9 mouse cellular contexts compared by ENCODE assay signal in the genomic region with DNA sequence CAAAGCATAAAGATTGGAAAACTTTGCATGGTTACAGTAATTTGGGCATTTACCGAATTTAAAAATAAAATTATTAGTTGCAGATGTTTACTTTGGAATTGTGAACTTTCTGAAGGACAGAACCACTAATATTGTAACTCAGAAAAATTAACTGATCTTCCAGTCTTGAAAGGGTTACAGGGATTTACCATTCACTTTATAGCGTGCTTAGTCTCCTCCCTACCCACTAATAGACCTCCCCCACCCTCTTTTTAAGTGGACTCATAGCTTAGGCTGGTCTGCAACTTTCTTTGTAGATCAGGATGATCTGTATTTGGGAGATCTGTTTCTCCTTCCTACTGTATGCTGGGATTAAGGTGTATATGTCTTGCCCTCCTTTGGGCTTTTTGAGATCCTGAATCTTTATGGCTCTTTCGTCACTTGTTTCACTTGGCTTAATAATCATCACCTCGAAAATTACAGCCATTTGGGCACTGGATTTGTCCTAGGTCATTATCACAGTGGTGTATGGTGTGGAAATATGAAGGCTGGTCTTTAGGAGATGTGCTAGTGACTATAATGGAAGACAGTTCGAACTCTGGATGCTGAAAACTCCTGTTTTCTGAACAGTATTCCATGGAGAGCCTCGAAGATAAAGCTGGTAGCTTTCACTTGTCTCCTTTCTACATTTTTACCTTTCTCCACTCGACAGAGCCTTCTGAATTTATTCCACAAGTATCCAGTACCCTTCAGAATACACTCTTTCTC. TPM values are rescaled to one million over a fixed set of nuclear protein-coding genes. Genes with fewer than 3 reads are reported as not detected.
DNase-seq lines count a peak whose midpoint lies in the region; ATAC-seq and TF ChIP-seq lines count a peak whose summit lies in the region.
"Had no signal": no experiment of that assay in that cellular context is flagged by ENCODE, and none has a peak within 500 bp of the region (broad histone marks: within the 10 kb centered on the region; RNA-seq: fewer than 3 reads in every experiment).

No protein-coding gene starts in this region.

- no peak overlapping the region for H3K27ac ChIP-seq in kidney, postnatal 0 days
- H3K27ac ChIP-seq in embryonic facial prominence, embryonic 12.5 days = peak overlapping the region; percentile 95
- peak overlapping the region; percentile 97 for H3K27ac ChIP-seq in limb, embryonic 10.5 days
- H3K27ac ChIP-seq in stomach, embryonic 14.5 days (ENCODE audit: low read length) = peak overlapping the region; percentile 94

- WGBS in kidney, postnatal 0 days = 13% methylated on average over 7 of the region's 7 CpGs
- 22% methylated on average over 7 of the region's 7 CpGs for WGBS in embryonic facial prominence, embryonic 12.5 days
- 22% methylated on average over 7 of the region's 7 CpGs for WGBS in limb, embryonic 10.5 days
- 18% methylated on average over 7 of the region's 7 CpGs for WGBS in stomach, embryonic 14.5 days

- ATAC-seq in kidney, postnatal 0 days (replicated peaks; ENCODE audit: low FRiP score, low read depth) = no peak
- no peak for ATAC-seq in embryonic facial prominence, embryonic 12.5 days (ENCODE audit: insufficient number of reproducible peaks, insufficient read depth, low FRiP score, low TSS enrichment)
- no peak for ATAC-seq in stomach, embryonic 14.5 days (ENCODE audit: insufficient number of reproducible peaks, insufficient read depth, low FRiP score, low read depth)

- H3K27me3 ChIP-seq in kidney, postnatal 0 days (ENCODE audit: insufficient read depth, low read length) = no peaks in the 10 kb centered on the region
- H3K27me3 ChIP-seq in embryonic facial prominence, embryonic 12.5 days = no peaks in the 10 kb centered on the region
- H3K27me3 ChIP-seq in limb, embryonic 10.5 days (ENCODE audit: low read depth, poor library complexity, severe bottlenecking) = no peaks in the 10 kb centered on the region
- no peaks in the 10 kb centered on the region for H3K27me3 ChIP-seq in stomach, embryonic 14.5 days (ENCODE audit: control insufficient read depth, insufficient read depth, low read length)

- H3K36me3 ChIP-seq in kidney, postnatal 0 days (ENCODE audit: insufficient read depth, low read length) = no peaks in the 10 kb centered on the region
- H3K36me3 ChIP-seq in embryonic facial prominence, embryonic 12.5 days = no peaks in the 10 kb centered on the region
- no peaks in the 10 kb centered on the region for H3K36me3 ChIP-seq in limb, embryonic 10.5 days
- no peaks in the 10 kb centered on the region for H3K36me3 ChIP-seq in stomach, embryonic 14.5 days (ENCODE audit: control insufficient read depth, insufficient read depth, low read length)

- H3K9me3 ChIP-seq in kidney, postnatal 0 days (replicated peaks; ENCODE audit: low read length) = no peaks in the 10 kb centered on the region
- H3K9me3 ChIP-seq in embryonic facial prominence, embryonic 12.5 days = no peaks in the 10 kb centered on the region
- H3K9me3 ChIP-seq in limb, embryonic 10.5 days (replicated peaks) = no peaks in the 10 kb centered on the region
- H3K9me3 ChIP-seq in stomach, embryonic 14.5 days (ENCODE audit: control insufficient read depth, low read depth, low read length) = no peaks in the 10 kb centered on the region

- H3K9ac ChIP-seq in kidney, postnatal 0 days (ENCODE audit: low read depth, low read length) = peak overlapping the region; percentile 43; the same call in 1 of the 2 replicates
- peak overlapping the region; percentile 62 for H3K9ac ChIP-seq in embryonic facial prominence, embryonic 12.5 days
- H3K9ac ChIP-seq in stomach, embryonic 14.5 days (replicated peaks; ENCODE audit: low read depth, low read length) = peak overlapping the region; percentile 58

- peak; percentile 53 for DNase-seq in kidney, postnatal 0 days (ENCODE audit: low spot score)
- DNase-seq in kidney, adult 18-20 months = no peak
- DNase-seq in limb, embryonic 10.5 days (ENCODE audit: low spot score) = no peak
- no peak for DNase-seq in adrenal gland, postnatal 4 days (ENCODE audit: low spot score in 2 of 2)
- no peak for DNase-seq in thymus, postnatal 36 days
- DNase-seq in adrenal gland, adult 18-20 months (ENCODE audit: low spot score in 2 of 2) = no peak
- DNase-seq: gastrocnemius, postnatal 25 days had no signal

- TF ChIP-seq CTCF in kidney, postnatal 0 days (IDR thresholded peaks at IDR 0.05; ENCODE audit: low read depth) = no peak

- H3K4me3 ChIP-seq in kidney, postnatal 0 days (replicated peaks; ENCODE audit: low read depth, low read length) = peak overlapping the region; percentile 43
- peak overlapping the region; percentile 55 for H3K4me3 ChIP-seq in embryonic facial prominence, embryonic 12.5 days
- H3K4me3 ChIP-seq in limb, embryonic 10.5 days = peak overlapping the region; percentile 63
- peak overlapping the region; percentile 42 for H3K4me3 ChIP-seq in stomach, embryonic 14.5 days (ENCODE audit: low read depth, low read length)

- peak overlapping the region; percentile 70 for H3K4me2 ChIP-seq in kidney, postnatal 0 days (ENCODE audit: low read length)
- peak overlapping the region; percentile 54 for H3K4me2 ChIP-seq in embryonic facial prominence, embryonic 12.5 days (replicated peaks)
- peak overlapping the region; percentile 34 for H3K4me2 ChIP-seq in stomach, embryonic 14.5 days (replicated peaks; ENCODE audit: low read depth, low read length)

- peaks cover 13% of the 10 kb centered on the region for H3K4me1 ChIP-seq in kidney, postnatal 0 days (replicated peaks; ENCODE audit: insufficient read depth, low read length)
- peaks cover 22% of the 10 kb centered on the region for H3K4me1 ChIP-seq in embryonic facial prominence, embryonic 12.5 days
- H3K4me1 ChIP-seq in limb, embryonic 10.5 days = peaks cover 34% of the 10 kb centered on the region
- peaks cover 6% of the 10 kb centered on the region for H3K4me1 ChIP-seq in stomach, embryonic 14.5 days (ENCODE audit: control insufficient read depth, insufficient read depth, low read length)

RNA-seq across cellular contexts. Expression of a gene that starts 1.0 kb away (rescaled TPM):
- 3.9 and 4.0 TPM in 2 replicates for polyA plus RNA-seq in kidney, postnatal 0 days (2015; fragmentation: Nextera tagmentation; extraction: Ambion mirVana)
- polyA plus RNA-seq in embryonic facial prominence, embryonic 12.5 days (2016; fragmentation: Nextera tagmentation; extraction: Ambion mirVana) = 7.8 and 11.8 TPM in 2 replicates
- polyA plus RNA-seq in limb, embryonic 10.5 days (2016; fragmentation: Nextera tagmentation; extraction: Ambion mirVana) = 4.7 and 5.3 TPM in 2 replicates
- 5.5 and 7.8 TPM in 2 replicates for polyA plus RNA-seq in stomach, embryonic 14.5 days (2014; fragmentation: Nextera tagmentation; extraction: Ambion mirVana)
- total RNA-seq in adrenal gland, postnatal 4 days (2021) = 100 to 1,000 TPM; 144 to 196 TPM
- total RNA-seq in adrenal gland, adult 18-20 months (2021) = 1 to 10 TPM; 3.8 to 4.7 TPM

RNA-seq across cellular contexts. Expression of a gene that starts 2.5 kb away (rescaled TPM):
- polyA plus RNA-seq in kidney, postnatal 0 days (2015; fragmentation: Nextera tagmentation; extraction: Ambion mirVana) = 3.3 and 4.9 TPM in 2 replicates
- 10.7 and 15.5 TPM in 2 replicates for polyA plus RNA-seq in embryonic facial prominence, embryonic 12.5 days (2016; fragmentation: Nextera tagmentation; extraction: Ambion mirVana)
- 8.0 and 11.7 TPM in 2 replicates for polyA plus RNA-seq in limb, embryonic 10.5 days (2016; fragmentation: Nextera tagmentation; extraction: Ambion mirVana)
- polyA plus RNA-seq in stomach, embryonic 14.5 days (2014; fragmentation: Nextera tagmentation; extraction: Ambion mirVana) = 7.8 and 14.1 TPM in 2 replicates
- 100 to 1,000 TPM; 512 to 538 TPM for total RNA-seq in adrenal gland, postnatal 4 days (2021)
- 10 to 100 TPM in 1 of 2 experiments, 1 to 10 TPM in 1; 8.5 to 12.6 TPM for total RNA-seq in adrenal gland, adult 18-20 months (2021)

RNA-seq across cellular contexts. Expression of a gene that starts 5.4 kb away (rescaled TPM):
- 7.6 and 8.3 TPM in 2 replicates for polyA plus RNA-seq in kidney, postnatal 0 days (2015; fragmentation: Nextera tagmentation; extraction: Ambion mirVana)
- polyA plus RNA-seq in embryonic facial prominence, embryonic 12.5 days (2016; fragmentation: Nextera tagmentation; extraction: Ambion mirVana) = 6.2 and 6.8 TPM in 2 replicates
- polyA plus RNA-seq in limb, embryonic 10.5 days (2016; fragmentation: Nextera tagmentation; extraction: Ambion mirVana) = 2.4 and 4.5 TPM in 2 replicates
- polyA plus RNA-seq in stomach, embryonic 14.5 days (2014; fragmentation: Nextera tagmentation; extraction: Ambion mirVana) = 4.8 and 6.7 TPM in 2 replicates
- total RNA-seq in adrenal gland, postnatal 4 days (2021) = 1,000 to 10,000 TPM; 1,239 to 1,302 TPM
- total RNA-seq in adrenal gland, adult 18-20 months (2021) = 100 to 1,000 TPM; 400 to 445 TPM

RNA-seq across cellular contexts. Expression of a gene that starts 6.9 kb away (rescaled TPM):
- 0.37 and 0.43 TPM in 2 replicates for polyA plus RNA-seq in kidney, postnatal 0 days (2015; fragmentation: Nextera tagmentation; extraction: Ambion mirVana)
- polyA plus RNA-seq in embryonic facial prominence, embryonic 12.5 days (2016; fragmentation: Nextera tagmentation; extraction: Ambion mirVana) = 1.3 and 1.5 TPM in 2 replicates
- polyA plus RNA-seq in limb, embryonic 10.5 days (2016; fragmentation: Nextera tagmentation; extraction: Ambion mirVana) = 0.56 and 0.69 TPM in 2 replicates
- 1.1 and 1.2 TPM in 2 replicates for polyA plus RNA-seq in stomach, embryonic 14.5 days (2014; fragmentation: Nextera tagmentation; extraction: Ambion mirVana)
- 10 to 100 TPM; 29.4 to 38.7 TPM for total RNA-seq in adrenal gland, postnatal 4 days (2021)
- total RNA-seq in adrenal gland, adult 18-20 months (2021) = 1 to 10 TPM; 1.8 to 2.2 TPM

RNA-seq across cellular contexts. Expression of a gene that starts 7.6 kb away (rescaled TPM):
- 0.71 and 0.83 TPM in 2 replicates for polyA plus RNA-seq in kidney, postnatal 0 days (2015; fragmentation: Nextera tagmentation; extraction: Ambion mirVana)
- polyA plus RNA-seq in embryonic facial prominence, embryonic 12.5 days (2016; fragmentation: Nextera tagmentation; extraction: Ambion mirVana) = 1.3 and 2.3 TPM in 2 replicates
- polyA plus RNA-seq in limb, embryonic 10.5 days (2016; fragmentation: Nextera tagmentation; extraction: Ambion mirVana) = 1.3 and 1.4 TPM in 2 replicates
- polyA plus RNA-seq in stomach, embryonic 14.5 days (2014; fragmentation: Nextera tagmentation; extraction: Ambion mirVana) = 0.94 and 1.3 TPM in 2 replicates
- 100 to 1,000 TPM; 150 to 177 TPM for total RNA-seq in adrenal gland, postnatal 4 days (2021)
- 10 to 100 TPM; 12.6 to 12.7 TPM for total RNA-seq in adrenal gland, adult 18-20 months (2021)
